Mouse (Mus musculus): ENCODE data around the gene Taok2. TPM values are rescaled to one million over a fixed set of nuclear protein-coding genes. Genes with fewer than 3 reads are reported as not detected.

The Taok2 gene
- total RNA-seq, 2 experiments from 2014 or later = 163 to 169 TPM

- no peak for DNase-seq (ENCODE audit: low spot score in 2 of 2)
- intact Hi-C loops (cut with DNase I) = loop anchor here (5.0 kb wide), 3 partner anchors 44 to 144 kb away; partner anchors contain the start of genes Kctd13, Maz and Sez6l2
Observed at GRCm38 (mm10) chr7:126883731-126884181, 747 bp downstream of the Taok2 start.

GRCm38 (mm10) chr7:126881040-126881439 lies 3.5 kb downstream of the Taok2 start:
- intact Hi-C loops (cut with DNase I) = loop anchor here (5.0 kb wide), 3 partner anchors 46 to 146 kb away; partner anchors contain the start of genes Kctd13, Maz and Sez6l2

GRCm38 (mm10) chr7:126877239-126877638 lies 7.3 kb downstream of the Taok2 start:
- no peak for DNase-seq (ENCODE audit: low spot score in 2 of 2)
- intact Hi-C loops (cut with DNase I) = no loop called here

More at GRCm38 (mm10) chr7:126881040-126881439, 3.5 kb downstream of the Taok2 start:
- DNase-seq (ENCODE audit: low spot score in 2 of 2) = no peak

- DNase-seq (ENCODE audit: low spot score in 2 of 2) = no peak
- intact Hi-C loops (cut with DNase I) = no loop called here
Observed at GRCm38 (mm10) chr7:126870520-126870891, 14.0 kb downstream of the Taok2 start.

- intact Hi-C loops (cut with DNase I) = no loop called here
- DNase-seq (ENCODE audit: low spot score in 2 of 2) = no peak
Observed at GRCm38 (mm10) chr7:126869780-126870519, 14.6 kb downstream of the Taok2 start.

- no peak for DNase-seq (ENCODE audit: low spot score in 2 of 2)
- intact Hi-C loops (cut with DNase I) = no loop called here
Observed at GRCm38 (mm10) chr7:126868003-126868402, 16.5 kb downstream of the Taok2 start.

- intact Hi-C loops (cut with DNase I) = no loop called here
- no peak for DNase-seq (ENCODE audit: low spot score in 2 of 2)
Observed at GRCm38 (mm10) chr7:126867534-126867933, 17.0 kb downstream of the Taok2 start.

GRCm38 (mm10) chr7:126863791-126864190 lies 20.7 kb downstream of the Taok2 start:
- no peak for DNase-seq (ENCODE audit: low spot score in 2 of 2)
- intact Hi-C loops (cut with DNase I) = no loop called here

- DNase-seq (ENCODE audit: low spot score in 2 of 2) = peak; percentile 96 to 97
- intact Hi-C loops (cut with DNase I) = no loop called here
Observed at GRCm38 (mm10) chr7:126862147-126862784, 22.2 kb downstream of the Taok2 start, which contains the start of gene Ino80e. Gene Ino80e (minus strand): TSS chr7:126862377.

- peak; percentile 92 to 93 for DNase-seq (ENCODE audit: low spot score in 2 of 2)
- intact Hi-C loops (cut with DNase I) = no loop called here
Observed at GRCm38 (mm10) chr7:126861429-126862130, 22.9 kb downstream of the Taok2 start, which contains the start of gene Hirip3. Gene Hirip3 (plus strand): TSS chr7:126861972.

GRCm38 (mm10) chr7:126860987-126861386 lies 23.5 kb downstream of the Taok2 start:
- intact Hi-C loops (cut with DNase I) = no loop called here
- no peak for DNase-seq (ENCODE audit: low spot score in 2 of 2)

- no peak for DNase-seq (ENCODE audit: low spot score in 2 of 2)
- intact Hi-C loops (cut with DNase I) = no loop called here
Observed at GRCm38 (mm10) chr7:126856741-126857420, 27.6 kb downstream of the Taok2 start.

- DNase-seq (ENCODE audit: low spot score in 2 of 2) = no peak
- intact Hi-C loops (cut with DNase I) = no loop called here
Observed at GRCm38 (mm10) chr7:126855641-126856040, 28.9 kb downstream of the Taok2 start.

GRCm38 (mm10) chr7:126853454-126853853 lies 31.0 kb downstream of the Taok2 start:
- intact Hi-C loops (cut with DNase I) = no loop called here
- no peak for DNase-seq (ENCODE audit: low spot score in 2 of 2)

- intact Hi-C loops (cut with DNase I) = no loop called here
- DNase-seq (ENCODE audit: low spot score in 2 of 2) = no peak
Observed at GRCm38 (mm10) chr7:126851192-126851591, 33.3 kb downstream of the Taok2 start.

GRCm38 (mm10) chr7:126850161-126850560 lies 34.3 kb downstream of the Taok2 start:
- DNase-seq (ENCODE audit: low spot score in 2 of 2) = no peak
- intact Hi-C loops (cut with DNase I) = no loop called here

- DNase-seq (ENCODE audit: low spot score in 2 of 2) = peak; percentile 59 to 70
- intact Hi-C loops (cut with DNase I) = no loop called here
Observed at GRCm38 (mm10) chr7:126848794-126849193, 35.7 kb downstream of the Taok2 start.

- intact Hi-C loops (cut with DNase I) = no loop called here
- DNase-seq (ENCODE audit: low spot score in 2 of 2) = no peak
Observed at GRCm38 (mm10) chr7:126847421-126848398, 36.8 kb downstream of the Taok2 start.
